Mouse (Mus musculus) naive thymus-derived CD4-positive, alpha-beta T cell, adult 2 months (primary cell): ENCODE results near the gene Igfbp1.
A peak's percentile ranks its signal among the peaks of the same experiment; 100 is the strongest.
"Not testable (repeated sequence)": the region's sequence is repeated elsewhere in the genome, so short reads cannot be mapped to it uniquely, and the experiment has no call there.

Experiments
- DNase-seq: peaks from one replicate; pipeline ENCODE4 v3.0.0-alpha.2; 2011; ENCODE audit warnings: low read depth

Gene Igfbp1

DNA sequence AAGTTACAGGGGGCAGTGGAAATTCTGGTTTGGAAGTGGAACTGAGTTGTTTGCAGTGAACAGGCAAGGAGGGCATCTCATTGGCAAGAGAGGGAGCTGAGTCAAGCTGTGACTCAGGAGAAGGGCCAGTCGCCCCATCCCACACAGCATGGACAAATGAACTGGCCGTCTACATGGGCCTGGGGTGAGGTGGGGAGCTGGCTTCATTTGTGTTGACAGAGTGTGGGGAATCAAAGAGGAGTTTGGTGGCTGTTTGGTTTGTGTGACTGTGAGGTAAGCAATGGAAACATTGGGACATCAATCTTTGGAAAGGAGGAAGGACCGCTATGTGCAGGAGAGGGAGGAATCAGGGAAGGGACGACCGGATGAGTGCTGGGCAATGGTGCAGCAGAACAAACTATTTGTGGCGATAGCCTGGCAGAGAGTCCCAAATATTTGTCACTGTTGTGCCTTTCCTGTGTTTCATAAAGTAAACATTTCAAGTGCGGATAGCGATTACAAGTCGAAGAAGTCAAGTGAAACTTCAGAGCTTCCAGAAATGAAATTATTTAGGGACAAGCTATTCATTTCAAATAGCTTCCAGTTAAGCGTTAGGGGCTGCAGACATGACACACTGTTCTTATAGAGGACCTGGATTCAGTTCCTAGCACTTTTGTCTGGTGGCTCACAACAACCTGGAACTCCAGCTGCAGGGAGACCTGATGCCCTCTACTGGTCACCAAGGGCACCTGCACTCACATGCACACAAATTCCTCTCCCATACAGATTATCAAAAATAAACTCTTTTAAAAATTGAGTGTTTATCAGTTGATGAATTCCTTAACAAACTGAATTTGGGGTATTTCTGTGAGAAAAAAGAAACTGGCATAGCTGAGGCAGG, 2.9 kb upstream of the Igfbp1 start:
- no peak for DNase-seq

DNA sequence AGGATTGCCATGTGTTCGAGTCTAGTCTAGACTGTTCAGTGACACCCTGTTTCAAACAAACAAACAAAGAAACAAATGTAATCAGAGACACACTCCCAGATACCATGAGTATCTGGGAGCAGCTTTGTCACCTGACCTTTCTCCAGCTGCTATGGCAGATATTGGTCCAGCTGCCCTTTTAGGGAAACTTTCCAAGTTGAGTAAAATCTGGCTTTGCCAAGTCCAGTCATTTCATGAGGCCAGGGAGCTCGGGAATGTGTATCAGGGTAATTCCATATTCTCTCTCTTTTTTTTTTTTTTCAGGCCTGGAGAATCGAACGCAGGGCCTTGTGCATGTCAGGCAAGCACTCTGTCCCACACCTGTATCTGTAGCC, 2.3 kb upstream of the Igfbp1 start:
- DNase-seq = no peak

DNA sequence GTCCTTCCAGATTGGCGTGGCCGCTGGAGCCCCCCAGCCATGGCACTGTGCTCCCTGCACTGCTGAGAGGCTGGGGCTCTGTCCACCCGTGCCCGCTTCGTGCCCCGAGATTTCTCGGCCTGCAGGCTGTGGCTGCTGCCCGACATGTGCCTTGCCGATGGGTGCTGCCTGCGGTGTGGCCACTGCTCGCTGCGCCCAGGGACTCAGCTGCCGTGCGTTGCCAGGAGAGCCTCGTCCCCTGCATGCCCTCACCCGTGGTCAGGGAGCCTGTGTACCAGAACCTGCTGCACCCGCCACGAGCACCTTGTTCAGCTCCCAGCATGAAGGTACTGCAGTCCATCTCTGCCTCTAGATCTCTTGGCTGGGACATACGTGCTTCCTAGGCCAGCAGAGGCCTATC, 424 bp downstream of the Igfbp1 start:
- DNase-seq = no peak

DNA sequence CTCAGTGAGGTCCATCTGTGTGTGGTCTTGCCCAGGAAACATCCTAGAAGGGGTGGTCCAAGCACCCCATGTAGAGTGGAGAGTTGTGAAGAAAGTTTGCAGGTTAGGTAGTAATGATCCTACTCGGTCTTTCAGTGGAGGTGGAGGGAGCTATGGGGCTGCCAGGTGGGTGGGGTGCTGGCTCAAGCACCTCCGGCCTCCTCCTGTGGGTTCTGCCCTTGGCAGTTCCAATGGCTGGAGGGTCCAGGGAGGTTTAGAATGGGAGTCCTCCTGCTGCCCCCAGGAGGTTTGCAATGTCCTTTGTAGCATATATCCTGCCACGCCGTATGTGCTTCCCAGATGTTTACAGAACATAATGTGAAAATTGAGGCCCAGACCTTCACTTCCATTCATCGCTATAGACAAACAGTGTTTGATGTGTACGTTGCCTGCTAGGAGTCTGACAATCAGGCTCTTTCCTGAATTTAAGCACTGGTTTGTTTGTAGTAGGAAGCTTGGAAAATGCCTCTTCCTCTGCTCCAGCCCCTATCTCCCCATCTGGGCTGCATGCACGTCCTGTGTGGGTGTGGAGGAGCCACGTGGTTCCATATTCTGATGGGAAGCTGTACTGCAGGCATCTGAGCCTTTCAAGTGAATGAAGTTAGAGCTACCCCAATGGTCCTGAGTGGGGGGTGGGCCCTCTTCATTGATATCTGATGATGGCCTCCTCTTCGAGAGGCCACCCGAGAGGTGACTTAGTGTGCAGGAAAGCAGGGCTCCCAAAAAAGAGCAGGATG, 1.1 kb downstream of the Igfbp1 start:
- no peak for DNase-seq

DNA sequence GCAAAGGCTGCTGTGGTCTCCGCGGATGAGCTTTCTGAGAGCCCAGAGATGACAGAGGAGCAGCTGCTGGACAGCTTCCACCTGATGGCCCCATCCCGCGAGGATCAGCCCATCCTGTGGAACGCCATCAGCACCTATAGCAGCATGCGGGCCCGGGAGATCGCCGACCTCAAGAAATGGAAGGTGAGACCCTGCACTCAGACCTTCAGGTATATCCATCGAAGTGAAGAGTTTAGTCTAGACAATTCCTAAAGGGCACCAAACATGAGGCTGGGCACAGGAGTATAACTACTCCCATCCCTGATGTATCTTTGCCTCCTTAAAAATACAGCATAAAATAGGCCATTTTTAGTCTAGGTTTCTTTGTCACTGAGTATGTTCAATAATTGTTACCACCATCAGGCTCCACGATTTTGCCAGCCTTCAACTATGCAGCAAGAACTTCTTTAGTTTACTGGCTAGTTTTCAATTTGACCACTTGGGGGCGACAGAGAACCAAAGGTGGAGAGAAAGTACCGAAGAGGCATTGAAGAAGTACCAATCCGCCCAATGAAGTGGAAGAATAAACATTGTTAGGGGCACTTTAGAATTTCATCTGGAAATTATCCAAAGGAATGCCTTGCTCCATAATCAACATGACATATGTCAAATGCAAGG, 2.3 kb downstream of the Igfbp1 start:
- DNase-seq = peak; percentile 36

DNA sequence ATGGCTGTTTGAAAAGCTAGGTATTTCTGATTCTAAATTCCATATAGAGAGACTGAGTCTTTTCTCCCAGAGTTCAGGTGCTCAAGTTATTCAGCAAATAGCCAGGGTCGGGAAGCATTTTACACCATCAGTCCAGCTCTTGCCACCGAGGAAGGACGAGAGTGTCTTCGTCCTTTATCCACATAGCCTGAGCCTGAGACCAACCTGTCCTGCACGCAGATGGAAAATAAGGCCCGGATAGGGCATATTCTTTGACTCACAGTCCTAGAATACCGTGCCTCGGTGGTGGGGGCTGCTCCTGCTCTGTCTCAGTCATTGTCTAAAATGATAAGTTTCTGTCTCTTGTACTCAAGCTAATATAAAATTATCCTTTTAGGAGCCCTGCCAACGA, 2.8 kb downstream of the Igfbp1 start:
- DNase-seq = no peak

DNA sequence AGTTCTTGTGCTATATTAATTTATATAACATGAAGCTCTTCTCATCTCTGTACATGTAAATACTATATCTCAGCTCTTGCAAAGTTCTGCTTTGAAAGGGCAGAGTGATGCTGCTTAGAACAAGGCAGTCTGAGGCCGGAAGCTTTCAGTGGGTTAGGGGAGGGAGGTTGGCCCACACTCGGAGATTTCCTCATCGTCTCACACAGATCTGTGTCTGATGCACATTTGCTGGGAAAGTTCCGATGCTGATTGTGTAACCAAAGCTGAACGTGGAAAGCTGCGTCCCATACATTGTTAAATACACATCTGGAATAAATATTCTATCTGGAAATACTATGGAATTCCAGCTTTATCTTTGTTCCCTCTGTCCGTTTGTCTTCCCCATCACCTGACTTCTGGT, 4.6 kb downstream of the Igfbp1 start:
- DNase-seq = no peak

DNA sequence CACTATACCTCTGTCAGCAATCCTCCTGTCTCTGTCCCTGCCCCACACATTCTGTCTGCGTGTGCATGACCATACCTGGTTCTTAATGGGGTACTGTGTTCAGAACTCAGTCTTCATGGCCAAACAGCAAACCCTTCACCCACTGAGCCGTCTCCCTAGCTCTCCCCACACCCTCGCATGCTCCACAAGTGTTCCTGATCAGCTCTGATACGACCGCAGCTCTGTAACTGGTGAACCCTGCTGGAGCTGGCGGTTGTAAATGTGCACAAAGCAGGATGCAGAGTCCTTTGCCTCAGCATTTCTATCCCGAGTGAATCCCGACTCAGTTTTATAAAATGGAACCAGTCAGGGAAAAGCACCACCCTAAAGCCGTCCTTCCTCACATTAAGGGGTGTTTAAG, 6.3 kb downstream of the Igfbp1 start:
- no peak for DNase-seq

DNA sequence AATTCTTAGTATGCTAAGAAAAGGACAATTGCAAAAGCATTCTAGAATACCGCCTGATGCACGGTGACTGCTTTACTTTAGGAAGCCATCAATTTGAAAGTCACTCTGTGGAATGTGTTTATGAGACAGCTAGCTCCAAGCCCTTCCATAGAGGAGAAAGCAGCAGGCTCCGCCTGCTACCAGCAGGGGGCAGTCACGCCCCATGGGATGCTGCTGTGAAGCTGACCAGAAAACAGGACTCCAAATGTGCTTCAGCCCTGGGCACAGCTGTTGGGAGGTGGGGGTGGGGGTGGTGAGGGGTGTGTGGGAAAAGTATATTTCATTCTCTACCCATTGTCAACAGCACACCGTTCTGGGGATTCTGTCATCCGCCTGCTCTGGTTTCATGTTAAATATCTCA, 12.8 kb downstream of the Igfbp1 start:
- DNase-seq = peak; percentile 7

DNA sequence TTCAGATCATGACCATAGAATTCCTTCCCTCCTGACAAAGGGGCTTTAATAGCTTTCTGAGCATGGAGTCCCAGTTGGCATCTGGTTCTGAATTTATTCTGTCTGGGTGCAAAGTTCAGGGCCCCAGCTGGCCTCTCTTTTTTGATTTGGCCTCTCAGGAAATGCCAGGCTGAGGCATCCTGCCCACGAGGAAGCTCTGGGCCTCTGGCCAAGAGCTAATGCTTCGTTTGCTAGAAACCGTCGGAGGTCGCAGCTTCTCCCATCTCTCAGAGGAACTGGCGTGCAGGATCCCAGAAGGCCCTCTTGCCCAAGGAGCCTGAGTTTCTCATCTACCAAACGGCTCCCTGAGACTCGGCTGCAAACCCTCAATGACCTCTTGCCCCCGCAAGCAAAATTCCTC, 13.6 kb downstream of the Igfbp1 start:
- DNase-seq = no peak

DNA sequence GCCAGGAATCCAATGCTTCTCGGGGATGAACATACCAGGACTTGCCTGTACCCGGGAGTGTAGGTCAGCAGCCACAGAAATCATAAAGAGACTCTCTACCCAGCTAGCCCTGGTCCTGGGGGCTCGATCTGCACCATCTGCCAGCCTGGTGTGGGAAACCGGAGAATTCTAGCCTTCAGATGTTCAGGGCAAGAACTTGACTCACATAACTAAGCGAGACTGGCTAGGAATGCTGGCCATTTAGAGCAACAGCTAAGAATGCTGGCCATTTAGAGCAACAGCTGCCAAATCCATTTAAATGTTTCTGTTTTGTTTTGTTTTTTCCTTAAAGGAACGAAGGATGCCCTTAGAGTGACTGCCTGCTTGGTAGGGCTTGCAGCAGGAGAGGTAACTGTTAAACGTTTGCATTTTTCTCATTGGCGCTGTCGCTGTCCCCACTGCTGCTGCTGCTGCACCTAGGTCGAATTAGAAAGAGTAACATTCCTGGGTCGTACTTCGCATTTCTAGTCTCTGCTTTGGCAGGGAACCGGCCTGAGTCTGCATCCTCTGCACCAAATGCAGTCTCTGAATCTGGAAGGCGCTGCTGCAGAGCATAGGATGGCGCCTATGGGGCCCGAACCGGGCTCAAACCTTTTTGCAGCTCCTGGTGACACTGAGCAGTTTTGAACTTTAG, 14.7 kb downstream of the Igfbp1 start:
- DNase-seq = no peak

DNA sequence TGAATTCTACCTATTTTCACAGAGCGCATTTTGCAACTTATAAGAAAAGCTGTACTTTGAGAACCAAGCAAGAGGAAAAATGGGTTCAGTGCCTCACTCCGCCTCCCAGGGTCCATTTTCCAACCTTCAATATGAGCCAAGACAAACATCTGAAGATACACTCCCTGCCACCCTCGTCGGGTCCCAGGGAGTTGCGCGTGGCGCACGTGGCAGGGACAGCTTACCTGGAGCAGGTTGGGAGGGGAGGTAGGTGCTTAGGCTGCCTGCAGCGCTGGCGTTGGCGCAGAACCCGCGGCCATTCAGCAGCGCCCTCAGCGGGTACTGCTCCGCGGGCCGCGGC, 15.5 kb downstream of the Igfbp1 start:
- no peak for DNase-seq

DNA sequence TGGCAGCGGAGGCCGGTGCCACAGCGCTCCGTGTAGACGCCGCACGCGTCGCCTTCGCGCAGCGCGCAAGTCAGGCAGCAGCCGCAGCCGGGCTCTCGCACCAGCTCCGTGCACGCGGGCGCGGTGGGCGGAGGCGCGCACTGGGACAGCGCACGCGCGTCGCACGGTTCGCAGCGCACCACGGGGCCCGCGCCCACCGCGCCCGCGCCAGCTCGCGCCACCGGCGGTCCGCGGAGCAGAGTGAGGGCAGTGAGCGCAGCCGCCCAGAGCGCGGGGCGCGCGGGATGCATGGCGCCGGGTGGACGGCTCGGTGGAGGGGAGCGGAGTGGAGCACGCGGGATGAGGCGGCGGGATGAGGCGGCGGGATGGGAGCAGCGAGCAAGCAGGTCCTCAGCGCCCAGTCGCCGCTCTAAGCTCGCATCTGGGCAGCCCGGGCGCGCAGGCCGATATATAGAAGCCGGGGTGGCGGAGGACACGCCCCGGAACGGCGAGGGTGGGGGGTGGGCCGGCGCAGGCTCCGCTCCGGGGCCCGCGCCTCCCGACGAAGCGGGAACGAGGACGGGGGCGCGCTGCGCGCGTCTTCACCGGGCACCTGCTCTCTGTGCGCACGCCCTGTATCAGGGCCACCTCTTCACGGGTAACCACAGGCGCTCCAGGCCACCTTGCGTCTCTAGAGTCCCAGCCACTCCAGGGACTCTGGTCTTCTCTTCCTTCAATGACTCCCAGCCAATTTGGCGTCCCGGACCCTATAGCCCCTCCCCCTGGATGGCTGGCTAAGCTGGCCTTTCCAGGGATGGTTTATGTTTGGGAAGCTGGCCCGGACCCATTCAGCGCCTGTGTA, 16.1 kb downstream of the Igfbp1 start, which contains the start of gene Igfbp3:
Igfbp3 (minus strand) TSS at position 423 of the 841 bp plus-strand sequence.
- no peak for DNase-seq

DNA sequence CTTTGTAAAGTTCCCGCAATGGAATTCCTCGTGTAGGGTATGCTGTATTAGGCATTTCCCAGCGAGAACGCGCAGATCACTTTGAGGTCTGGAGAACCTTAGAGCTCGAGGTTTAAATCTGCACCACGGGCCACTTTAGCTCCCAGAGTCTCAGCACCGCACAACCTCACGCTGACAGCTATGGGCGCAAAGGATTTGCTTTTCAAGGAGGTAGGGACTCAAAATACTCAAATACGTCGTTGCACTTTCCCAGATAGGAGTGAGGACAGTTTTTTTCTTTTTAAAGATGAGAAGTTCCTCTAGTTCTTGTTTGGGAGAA, 16.7 kb downstream of the Igfbp1 start:
- DNase-seq = no peak

DNA sequence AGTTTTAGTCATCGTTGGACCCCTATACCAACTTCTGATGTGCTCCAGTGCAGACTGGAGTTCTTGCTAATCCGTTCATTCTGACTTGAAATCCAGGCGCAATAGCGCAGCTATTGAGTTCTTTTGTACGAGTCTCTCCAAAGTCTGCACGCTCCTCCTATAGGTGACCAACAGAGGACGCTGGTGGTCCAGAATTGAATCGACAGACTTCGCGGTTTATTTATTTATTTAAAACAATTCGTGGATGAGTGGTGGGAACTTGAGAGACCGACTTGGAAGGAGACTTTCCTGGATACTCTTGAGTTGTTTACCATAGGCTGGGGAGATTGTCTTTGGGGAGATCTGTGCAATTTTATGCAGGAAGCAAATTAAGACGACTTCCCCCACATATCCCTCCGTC, 17.2 kb downstream of the Igfbp1 start:
- no peak for DNase-seq

DNA sequence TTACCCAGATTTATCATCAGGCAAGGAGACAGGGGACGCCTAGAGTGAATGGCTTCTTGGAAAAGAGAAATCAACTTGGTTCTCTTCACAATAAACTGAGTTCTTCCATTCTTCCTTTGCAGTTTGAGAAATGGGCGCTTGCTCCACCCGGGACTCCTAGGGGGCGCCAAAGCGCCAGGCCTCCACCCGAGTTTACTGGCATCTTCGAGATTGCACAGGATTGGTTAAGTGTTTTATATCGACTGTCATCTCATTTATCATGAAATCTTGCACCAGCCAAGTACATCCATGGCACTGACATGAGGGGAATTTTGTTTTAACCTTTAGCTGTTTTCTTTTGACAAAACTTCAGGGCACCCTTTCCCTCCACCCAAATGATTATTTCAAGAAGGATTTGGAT, 18.1 kb downstream of the Igfbp1 start:
- DNase-seq = no peak

DNA sequence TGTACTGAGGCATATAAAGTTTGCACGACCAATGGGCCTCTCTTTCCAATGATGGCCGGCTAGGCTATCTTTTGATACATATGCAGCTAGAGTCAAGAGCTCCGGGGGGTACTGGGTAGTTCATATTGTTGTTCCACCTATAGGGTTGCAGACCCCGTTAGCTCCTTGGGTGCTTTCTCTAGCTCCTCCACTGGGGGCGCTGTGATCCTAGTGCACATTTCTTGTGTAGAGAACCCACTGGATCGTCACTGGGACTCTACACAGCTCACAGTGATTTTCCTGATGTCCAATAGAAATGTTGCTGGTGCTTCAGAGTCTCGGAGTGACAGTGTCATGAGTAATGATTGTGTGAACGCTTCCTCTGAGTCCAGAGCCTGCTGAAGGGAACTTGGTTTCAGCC, 24.2 kb downstream of the Igfbp1 start:
- not testable (repeated sequence) for DNase-seq

DNA sequence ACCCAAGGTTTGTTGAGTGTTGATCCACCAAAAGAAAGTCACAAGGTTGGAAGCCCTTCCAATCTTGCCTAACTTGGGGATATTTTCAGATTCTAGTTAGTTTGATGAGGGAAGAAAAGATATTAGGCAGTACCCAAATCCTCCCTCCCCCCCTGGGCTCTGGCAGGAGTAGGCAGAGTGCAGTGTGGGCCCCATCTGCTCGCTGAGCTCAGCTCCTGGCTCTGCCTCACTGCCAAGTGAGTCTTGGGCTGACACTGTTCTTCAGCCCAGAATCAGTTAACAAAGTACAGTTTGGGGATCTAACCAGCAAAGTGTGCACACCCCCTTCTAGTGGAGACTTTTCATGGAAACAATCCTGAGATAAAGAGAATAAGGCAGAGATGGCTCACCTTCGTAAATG, 28.6 kb downstream of the Igfbp1 start:
- DNase-seq = no peak

DNA sequence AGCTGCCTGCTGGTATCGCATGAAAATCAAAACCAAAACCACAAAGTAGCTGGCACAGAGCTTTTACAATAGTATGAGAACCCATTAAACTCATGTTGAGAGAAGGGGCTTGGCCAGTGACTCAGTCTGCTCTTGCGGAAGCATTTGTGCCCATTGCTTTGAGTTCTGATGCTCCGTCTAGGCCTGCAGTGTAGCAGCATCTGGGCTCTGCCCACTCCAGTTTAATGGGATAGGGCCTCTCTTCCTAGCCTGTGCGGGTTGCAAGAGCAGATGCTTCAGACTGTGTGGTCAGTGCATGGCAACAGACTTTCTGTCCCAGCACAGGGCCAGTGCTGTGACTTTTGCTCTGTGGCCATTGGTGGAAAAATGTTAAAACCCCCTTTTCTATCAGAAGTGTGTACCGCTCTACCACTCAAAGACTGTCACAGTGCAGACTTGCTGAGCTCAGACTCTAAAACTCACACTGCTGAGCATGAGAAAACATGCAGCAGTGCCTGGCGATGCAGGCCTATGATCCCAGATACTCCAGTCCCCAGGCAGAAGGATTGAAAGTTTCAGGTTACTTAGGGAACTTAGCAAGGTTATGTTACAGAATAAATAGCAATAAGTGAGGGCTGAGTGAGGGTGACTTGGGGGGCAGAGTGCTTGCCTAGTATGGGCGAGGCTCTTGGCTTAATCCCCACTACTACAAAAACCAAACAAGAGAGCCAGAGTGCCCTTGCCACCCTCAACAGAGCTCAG, 29.4 kb downstream of the Igfbp1 start:
- DNase-seq = no peak

DNA sequence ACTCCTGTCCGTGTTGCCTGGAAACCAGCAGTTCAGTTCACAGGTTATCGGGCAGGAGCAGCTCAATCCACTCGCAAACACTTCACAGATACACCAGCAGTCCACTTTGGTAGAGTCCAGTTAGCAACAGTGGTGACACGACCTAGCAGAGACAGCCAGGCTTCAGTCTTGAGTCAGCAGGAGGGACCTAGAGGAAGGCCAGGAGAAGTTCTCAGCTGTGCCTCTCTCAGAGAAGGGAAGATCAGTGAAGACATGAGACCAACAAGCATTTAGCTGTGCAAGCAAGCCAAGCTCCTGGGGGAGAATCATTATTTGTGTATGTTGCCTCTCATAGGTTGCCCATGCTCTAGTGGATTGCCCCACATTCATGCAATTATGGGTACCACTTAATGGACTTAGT, 30.5 kb downstream of the Igfbp1 start:
- DNase-seq = no peak

DNA sequence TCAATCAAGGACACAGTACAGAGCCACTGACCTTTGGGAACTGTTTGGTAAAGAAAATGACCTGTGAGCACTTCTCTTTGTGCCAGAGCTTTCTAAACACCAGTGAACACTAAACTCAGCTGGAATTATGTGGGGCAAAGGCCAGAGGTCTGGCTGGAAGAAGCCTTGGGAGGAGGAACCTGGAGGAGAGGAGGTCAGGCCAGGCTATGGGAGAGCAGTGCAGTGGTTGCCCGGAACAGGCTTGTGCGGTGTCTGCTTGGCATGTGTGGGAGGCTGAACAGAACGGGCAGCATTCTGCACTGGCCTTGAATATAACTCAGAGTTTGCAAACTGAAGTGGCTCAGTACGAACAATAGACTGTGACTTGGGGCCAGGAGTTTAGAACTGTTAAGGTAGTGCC, 32.4 kb downstream of the Igfbp1 start:
- no peak for DNase-seq
